20 mouse cellular contexts compared by ENCODE assay signal in genomic region chr9:116365016-116365685, GRCm38 (mm10).
DNase-seq lines count a peak whose midpoint lies in the region; ATAC-seq and TF ChIP-seq lines count a peak whose summit lies in the region.
"Had no signal": no experiment of that assay in that cellular context is flagged by ENCODE, and none has a peak within 500 bp of the region (broad histone marks: within the 10 kb centered on the region; RNA-seq: fewer than 3 reads in every experiment).

No protein-coding gene starts in this region.

- H3K9ac ChIP-seq in midbrain, embryonic 11.5 days (ENCODE audit: low read length): no peak overlapping the region
- no peak overlapping the region for H3K9ac ChIP-seq in midbrain, postnatal 0 days (replicated peaks; ENCODE audit: low read length, poor library complexity, severe bottlenecking)
- H3K9ac ChIP-seq: forebrain, embryonic 13.5 days; heart, embryonic 13.5 days; hindbrain, embryonic 15.5 days had no signal

- TF ChIP-seq CTCF in midbrain, postnatal 0 days (IDR thresholded peaks at IDR 0.05): no peak

- no peaks in the 10 kb centered on the region for H3K4me1 ChIP-seq in midbrain, embryonic 11.5 days (ENCODE audit: control insufficient read depth, insufficient read depth, low read length)
- H3K4me1 ChIP-seq in midbrain, postnatal 0 days (ENCODE audit: insufficient read depth, low read length): no peaks in the 10 kb centered on the region
- H3K4me1 ChIP-seq: heart, embryonic 13.5 days; hindbrain, embryonic 15.5 days had no signal

- no peak overlapping the region for H3K4me2 ChIP-seq in midbrain, embryonic 11.5 days
- no peak overlapping the region for H3K4me2 ChIP-seq in midbrain, postnatal 0 days (ENCODE audit: low read depth, low read length, poor library complexity, severe bottlenecking)
- H3K4me2 ChIP-seq: forebrain, embryonic 13.5 days; heart, embryonic 13.5 days; hindbrain, embryonic 15.5 days had no signal

- H3K4me3 ChIP-seq in midbrain, embryonic 11.5 days (ENCODE audit: low read depth, low read length): no peak overlapping the region
- no peak overlapping the region for H3K4me3 ChIP-seq in midbrain, postnatal 0 days (ENCODE audit: low read depth, low read length)
- H3K4me3 ChIP-seq: forebrain, embryonic 13.5 days; heart, adult 2 months; heart, embryonic 13.5 days; hindbrain, embryonic 15.5 days had no signal

- H3K27me3 ChIP-seq in midbrain, embryonic 11.5 days (ENCODE audit: control insufficient read depth, insufficient read depth, low read length): no peaks in the 10 kb centered on the region
- no peaks in the 10 kb centered on the region for H3K27me3 ChIP-seq in midbrain, postnatal 0 days (ENCODE audit: insufficient read depth, low read length)
- H3K27me3 ChIP-seq: forebrain, embryonic 13.5 days; heart, embryonic 13.5 days; hindbrain, embryonic 15.5 days had no signal

- no peak overlapping the region for H3K27ac ChIP-seq in midbrain, embryonic 11.5 days (ENCODE audit: low read depth, low read length)
- H3K27ac ChIP-seq in midbrain, postnatal 0 days (ENCODE audit: low read depth, low read length): no peak overlapping the region
- H3K27ac ChIP-seq: forebrain, embryonic 13.5 days; heart, adult 2 months; heart, embryonic 13.5 days; hindbrain, embryonic 15.5 days; kidney, postnatal 0 days had no signal

- 77% methylated on average over 12 of the region's 12 CpGs for WGBS in midbrain, embryonic 11.5 days
- 65% methylated on average over 12 of the region's 12 CpGs for WGBS in midbrain, postnatal 0 days

- no peak for ATAC-seq in midbrain, embryonic 11.5 days (ENCODE audit: low FRiP score)
- no peak for ATAC-seq in midbrain, postnatal 0 days (ENCODE audit: low FRiP score)
- ATAC-seq: forebrain, embryonic 13.5 days; lung, postnatal 0 days; midbrain, embryonic 16.5 days had no signal

- no peaks in the 10 kb centered on the region for H3K36me3 ChIP-seq in midbrain, embryonic 11.5 days (ENCODE audit: control insufficient read depth, insufficient read depth, low read length)
- H3K36me3 ChIP-seq in midbrain, postnatal 0 days (ENCODE audit: insufficient read depth, low read length): no peaks in the 10 kb centered on the region
- H3K36me3 ChIP-seq: heart, embryonic 13.5 days; hindbrain, embryonic 15.5 days had no signal

- no peaks in the 10 kb centered on the region; the same call in 1 of the 2 replicates for H3K9me3 ChIP-seq in midbrain, embryonic 11.5 days (ENCODE audit: control insufficient read depth, low read length)
- no peaks in the 10 kb centered on the region for H3K9me3 ChIP-seq in midbrain, postnatal 0 days (ENCODE audit: low read length)
- H3K9me3 ChIP-seq: forebrain, embryonic 13.5 days; hindbrain, embryonic 15.5 days had no signal

- DNase-seq in cerebellum, postnatal 14 days: peak; percentile 22 to 38
- DNase-seq in cerebellum, adult 18-20 months: no peak
- DNase-seq in midbrain, embryonic 11.5 days (ENCODE audit: low spot score, missing footprints): peak; percentile 75
- DNase-seq in midbrain, postnatal 0 days (ENCODE audit: low spot score): no peak
- peak; percentile 27 for DNase-seq in thymus, postnatal 4 days
- no peak for DNase-seq in thymus, postnatal 10 days (ENCODE audit: low spot score in 2 of 2)
- no peak for DNase-seq in right cerebral cortex, postnatal 14 days
- DNase-seq: cerebellum, adult 11 months; cerebellum, postnatal 25 days; gastrocnemius, postnatal 36 days; heart, adult 2 months; heart, postnatal 14 days; kidney, adult 2 months; layer of hippocampus, adult 9-11 months had no signal

Comparison
In these comparisons a context has a peak if more than half of its experiments do, and no peak if none do; other contexts are left out.
1. DNase-seq: peak in cerebellum, postnatal 14 days (2 of 2), midbrain, embryonic 11.5 days (single experiment) and thymus, postnatal 4 days (single experiment); none in cerebellum, adult 18-20 months (0 of 2), midbrain, postnatal 0 days (single experiment), thymus, postnatal 10 days (0 of 2) and right cerebral cortex, postnatal 14 days (single experiment).